ENCODE assay signal across 8 mouse cellular contexts in the genomic region with DNA sequence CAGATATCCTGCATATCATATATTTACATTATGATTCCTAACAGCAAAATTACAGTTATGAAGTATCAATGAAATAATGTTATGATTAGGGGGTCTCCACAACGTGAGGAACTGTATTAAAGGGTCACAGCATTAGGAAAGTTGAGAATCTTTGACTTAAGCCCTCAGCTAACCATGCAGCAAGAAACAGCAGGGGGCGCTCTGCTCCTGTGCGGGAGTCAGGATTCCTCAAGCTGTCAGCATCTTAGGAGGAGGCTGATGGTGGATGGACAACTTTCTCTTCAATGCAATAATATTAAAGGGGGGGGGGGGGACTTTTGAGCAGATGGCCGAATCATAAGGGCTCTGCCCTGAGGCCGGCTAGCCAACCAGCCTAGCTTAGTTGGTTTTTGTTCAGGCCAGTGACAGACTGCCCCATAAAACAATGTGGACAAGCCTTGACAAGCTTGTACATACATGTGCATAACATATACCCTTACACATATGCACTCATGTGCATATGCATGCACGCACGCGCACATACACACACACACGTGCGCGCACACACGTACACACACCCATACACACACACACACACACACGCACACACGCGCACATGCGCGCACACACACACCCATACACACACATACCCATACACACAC. TPM values are rescaled to one million over a fixed set of nuclear protein-coding genes. Genes with fewer than 3 reads are reported as not detected.
DNase-seq lines count a peak whose midpoint lies in the region; ATAC-seq and TF ChIP-seq lines count a peak whose summit lies in the region.

No protein-coding gene starts in this region.

- no peaks in the 10 kb centered on the region for H3K36me3 ChIP-seq in spleen, adult 2 months (ENCODE audit: control insufficient read depth, insufficient read depth, low read length)

- TF ChIP-seq CTCF in spleen, adult 2 months (IDR thresholded peaks at IDR 0.05; ENCODE audit: extremely low read depth, insufficient read depth, insufficient read length, insufficient replicate concordance) = peak; percentile 35; the same call in 1 of the 2 replicates

- no peak for TF ChIP-seq POLR2A in spleen, adult 2 months (IDR thresholded peaks at IDR 0.05; ENCODE audit: low read depth, low read length)

- WGBS in spleen, adult 2 months = 74% methylated on average over 17 of the region's 17 CpGs

- ATAC-seq in CD4-positive, CD25-positive, alpha-beta regulatory T cell, adult 4 months = no peak
- peak; percentile 41 to 62; a peak in 1 of 4 replicates for ATAC-seq in hematopoietic stem cell, adult 5-6 weeks (replicated peaks in 1 of 2; ENCODE audit: insufficient read depth in 1 of 2, low FRiP score in 2 of 2, low TSS enrichment in 1 of 2, low read depth in 1 of 2, poor library complexity in 2 of 2, severe bottlenecking in 2 of 2)

- no peak overlapping the region for H3K27ac ChIP-seq in spleen, adult 2 months (ENCODE audit: insufficient read depth, low read length)

- DNase-seq in CD4-positive, CD25-positive, alpha-beta regulatory T cell, adult 2 months (ENCODE audit: low read depth, low spot score) = peak; percentile 53
- peak in 1 of 2 experiments; percentile 14 for DNase-seq in spleen, adult 2 months (ENCODE audit: low read depth in 1 of 2, low spot score in 2 of 2)
- no peak for DNase-seq in spleen, postnatal 36 days (ENCODE audit: low spot score in 2 of 2)
- peak; percentile 72 to 74 for DNase-seq in cerebellum, postnatal 4 days (ENCODE audit: low spot score in 2 of 2)
- DNase-seq in lung, adult 18-20 months = peak; percentile 9 to 21
- peak; percentile 89 for DNase-seq in right cerebral cortex, postnatal 4 days

- H3K4me1 ChIP-seq in spleen, adult 2 months (ENCODE audit: control insufficient read depth, insufficient read depth, insufficient read length) = no peaks in the 10 kb centered on the region

- no peak overlapping the region for H3K4me3 ChIP-seq in spleen, adult 2 months (ENCODE audit: extremely low read depth, insufficient read depth, insufficient read length)

- no peaks in the 10 kb centered on the region for H3K27me3 ChIP-seq in spleen, adult 2 months (ENCODE audit: control insufficient read depth, insufficient read depth, low read length)

RNA-seq across cellular contexts. Expression of a gene that starts 4.3 kb away (rescaled TPM):
- polyA plus RNA-seq in CD4-positive, CD25-positive, alpha-beta regulatory T cell, adult 4 months (2017; shearing (Covaris generic)) = not detected
- polyA plus RNA-seq in spleen, adult 2 months (2012; rRNA removed) = not detected in 2 replicates
- total RNA-seq in hematopoietic stem cell, adult 5-6 weeks (2017) = not detected in 2 replicates

RNA-seq across cellular contexts. Expression of a gene that starts 32.7 kb away (rescaled TPM):
- polyA plus RNA-seq in CD4-positive, CD25-positive, alpha-beta regulatory T cell, adult 4 months (2017; shearing (Covaris generic)) = not detected
- 0.19 and 0.29 TPM in 2 replicates for polyA plus RNA-seq in spleen, adult 2 months (2012; rRNA removed)
- total RNA-seq in hematopoietic stem cell, adult 5-6 weeks (2017) = 0.19 and 2.8 TPM in 2 replicates

RNA-seq across cellular contexts. Expression of a gene that starts 44.3 kb away (rescaled TPM):
- not detected for polyA plus RNA-seq in CD4-positive, CD25-positive, alpha-beta regulatory T cell, adult 4 months (2017; shearing (Covaris generic))
- polyA plus RNA-seq in spleen, adult 2 months (2012; rRNA removed) = not detected in 2 replicates
- not detected in 2 replicates for total RNA-seq in hematopoietic stem cell, adult 5-6 weeks (2017)

Comparison
In these comparisons a context has a peak if more than half of its experiments do, and no peak if none do; other contexts are left out.
1. DNase-seq: peak in CD4-positive, CD25-positive, alpha-beta regulatory T cell, adult 2 months (single experiment), cerebellum, postnatal 4 days (2 of 2), lung, adult 18-20 months (2 of 2) and right cerebral cortex, postnatal 4 days (single experiment); none in spleen, postnatal 36 days (0 of 2).